8 mouse cellular contexts compared by ENCODE assay signal in the genomic region with DNA sequence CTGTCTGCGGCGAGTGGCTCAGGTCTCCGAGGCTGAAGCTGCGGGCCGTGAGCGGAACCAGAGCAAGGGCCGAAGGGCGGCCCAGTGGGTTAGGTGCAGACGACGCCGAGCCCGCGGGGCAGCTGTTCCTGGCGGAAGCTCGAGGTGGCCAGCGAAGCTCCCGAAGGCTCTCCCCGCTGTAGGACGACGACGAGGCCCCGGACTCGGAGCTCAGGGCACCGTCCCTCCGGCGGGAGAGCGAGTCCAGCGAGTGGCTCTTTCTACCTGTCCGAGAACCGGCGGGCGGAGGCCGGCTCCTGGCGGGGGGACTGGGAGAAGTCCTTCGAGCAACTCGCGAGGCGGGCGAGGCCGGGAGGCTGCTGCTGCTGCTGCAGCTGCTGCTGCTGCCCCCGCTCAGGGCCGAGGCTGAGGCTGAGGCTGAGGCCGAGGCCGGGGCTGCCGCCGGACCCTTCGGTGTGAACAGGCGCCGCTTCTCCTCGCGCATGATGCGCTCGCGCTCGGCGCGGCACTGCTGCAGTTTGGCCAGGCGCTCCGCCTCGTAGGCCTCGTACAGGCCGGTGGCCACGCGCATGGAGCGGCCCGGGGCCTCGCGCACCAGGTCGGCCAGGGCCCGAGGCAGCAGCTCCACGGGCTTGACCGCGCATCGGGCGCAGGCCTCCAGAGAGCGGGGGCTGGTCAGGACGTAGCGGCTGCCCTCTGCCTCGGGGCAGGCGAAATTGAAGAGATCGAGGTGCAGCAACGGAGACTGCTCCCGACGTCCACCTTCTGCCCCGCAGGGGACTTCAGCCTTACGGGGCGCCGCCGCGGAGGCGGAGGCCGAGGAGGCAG. TPM values are rescaled to one million over a fixed set of nuclear protein-coding genes. Genes with fewer than 3 reads are reported as not detected.
DNase-seq lines count a peak whose midpoint lies in the region; ATAC-seq and TF ChIP-seq lines count a peak whose summit lies in the region.

No protein-coding gene starts in this region.

- H3K79me2 ChIP-seq in heart, adult 2 months (replicated peaks; ENCODE audit: control insufficient read depth, insufficient read depth, low read length) = no peaks in the 10 kb centered on the region

- peaks cover 15% of the 10 kb centered on the region for H3K27me3 ChIP-seq in heart, adult 2 months (ENCODE audit: control insufficient read depth, insufficient read depth, low read length)
- H3K27me3 ChIP-seq in ES-Bruce4 (ENCODE audit: control insufficient read depth, insufficient read depth, low read length, poor library complexity, severe bottlenecking) = peaks cover 28% of the 10 kb centered on the region
- H3K27me3 ChIP-seq in embryonic facial prominence, embryonic 11.5 days (ENCODE audit: control insufficient read depth, insufficient read depth, low read length) = peaks cover 36% of the 10 kb centered on the region
- H3K27me3 ChIP-seq in liver, embryonic 15.5 days = peaks cover 98% of the 10 kb centered on the region
- H3K27me3 ChIP-seq in stomach, embryonic 16.5 days (ENCODE audit: control insufficient read depth, insufficient read depth, low read length) = peaks cover 61% of the 10 kb centered on the region

- 3% methylated on average over 92 of the region's 92 CpGs for WGBS in heart, adult 2 months
- 13% methylated on average over 80 of the region's 92 CpGs for WGBS in embryonic facial prominence, embryonic 11.5 days
- 3% methylated on average over 91 of the region's 92 CpGs for WGBS in liver, embryonic 15.5 days (ENCODE audit: insufficient replicate concordance)
- 3% methylated on average over 91 of the region's 92 CpGs for WGBS in stomach, embryonic 16.5 days

- intact Hi-C loops in heart, adult 2 months (cut with DNase I) = loop anchor here (2.0 kb wide), 1 partner anchor 28 kb away; no protein-coding TSS in a partner anchor
- intact Hi-C loops in heart, postnatal 25 days (cut with DNase I) = no loop called here

- H3K36me3 ChIP-seq in heart, adult 2 months (ENCODE audit: control insufficient read depth, insufficient read depth, low read length) = no peaks in the 10 kb centered on the region
- H3K36me3 ChIP-seq in ES-Bruce4 (ENCODE audit: control insufficient read depth, insufficient read depth, low read length, poor library complexity, severe bottlenecking) = no peaks in the 10 kb centered on the region
- no peaks in the 10 kb centered on the region; the same call in 1 of the 2 replicates for H3K36me3 ChIP-seq in embryonic facial prominence, embryonic 11.5 days (replicated peaks; ENCODE audit: control insufficient read depth, insufficient read depth, low read depth, low read length)
- no peaks in the 10 kb centered on the region for H3K36me3 ChIP-seq in liver, embryonic 15.5 days (replicated peaks)
- H3K36me3 ChIP-seq in stomach, embryonic 16.5 days (ENCODE audit: control insufficient read depth, insufficient read depth, low read length) = no peaks in the 10 kb centered on the region

- H3K9ac ChIP-seq in heart, adult 2 months (ENCODE audit: low read depth, low read length) = peak overlapping the region; percentile 50
- H3K9ac ChIP-seq in ES-Bruce4 (ENCODE audit: low read depth, poor library complexity, severe bottlenecking) = peak overlapping the region; percentile 74
- H3K9ac ChIP-seq in embryonic facial prominence, embryonic 11.5 days (replicated peaks; ENCODE audit: low read length) = peak overlapping the region; percentile 58
- no peak overlapping the region for H3K9ac ChIP-seq in liver, embryonic 15.5 days
- H3K9ac ChIP-seq in stomach, embryonic 16.5 days (ENCODE audit: low read length) = peak overlapping the region; percentile 66

- peak in 1 of 2 experiments; percentile 33 for DNase-seq in heart, adult 2 months
- DNase-seq in heart, postnatal 25 days (ENCODE audit: low spot score) = no peak
- DNase-seq in embryonic facial prominence, embryonic 11.5 days (ENCODE audit: low spot score) = peak; percentile 17
- peak; percentile 33 for DNase-seq in heart, postnatal 4 days
- DNase-seq in frontal cortex, postnatal 25 days (ENCODE audit: low spot score in 2 of 2) = no peak

- H3K4me3 ChIP-seq in heart, adult 2 months = peak overlapping the region; percentile 60
- H3K4me3 ChIP-seq in ES-Bruce4 (ENCODE audit: low read depth, low read length) = peak overlapping the region; percentile 78
- H3K4me3 ChIP-seq in embryonic facial prominence, embryonic 11.5 days (ENCODE audit: low read depth, low read length) = peak overlapping the region; percentile 41
- peak overlapping the region; percentile 50 for H3K4me3 ChIP-seq in liver, embryonic 15.5 days (replicated peaks)
- peak overlapping the region; percentile 58 for H3K4me3 ChIP-seq in stomach, embryonic 16.5 days (replicated peaks; ENCODE audit: low read length)

- H3K9me3 ChIP-seq in ES-Bruce4 (replicated peaks; ENCODE audit: control insufficient read depth, insufficient read depth, low read length, poor library complexity, severe bottlenecking) = peaks cover 4% of the 10 kb centered on the region
- H3K9me3 ChIP-seq in embryonic facial prominence, embryonic 11.5 days (replicated peaks; ENCODE audit: control insufficient read depth, low read length) = no peaks in the 10 kb centered on the region
- no peaks in the 10 kb centered on the region for H3K9me3 ChIP-seq in liver, embryonic 15.5 days (replicated peaks)
- H3K9me3 ChIP-seq in stomach, embryonic 16.5 days (replicated peaks; ENCODE audit: control insufficient read depth, low read length) = no peaks in the 10 kb centered on the region

- peak overlapping the region; percentile 20; the same call in 1 of the 2 replicates for H3K27ac ChIP-seq in heart, adult 2 months
- no peak overlapping the region for H3K27ac ChIP-seq in ES-Bruce4 (ENCODE audit: insufficient read depth, low read length)
- no peak overlapping the region for H3K27ac ChIP-seq in embryonic facial prominence, embryonic 11.5 days (replicated peaks; ENCODE audit: low read depth, low read length)
- H3K27ac ChIP-seq in liver, embryonic 15.5 days (replicated peaks) = no peak overlapping the region
- no peak overlapping the region for H3K27ac ChIP-seq in stomach, embryonic 16.5 days (ENCODE audit: low read length)

- no peak for TF ChIP-seq POLR2A in heart, adult 2 months (IDR thresholded peaks at IDR 0.05; ENCODE audit: insufficient read depth, low read depth, low read length)
- TF ChIP-seq POLR2A in ES-Bruce4 (IDR thresholded peaks at IDR 0.05; ENCODE audit: insufficient read depth, low read length) = no peak

- peak overlapping the region; percentile 98 for H3K4me2 ChIP-seq in embryonic facial prominence, embryonic 11.5 days (ENCODE audit: low read depth, low read length)
- H3K4me2 ChIP-seq in liver, embryonic 15.5 days = peak overlapping the region; percentile 71
- H3K4me2 ChIP-seq in stomach, embryonic 16.5 days (ENCODE audit: low read depth, low read length) = peak overlapping the region; percentile 92

- ATAC-seq in embryonic facial prominence, embryonic 11.5 days (replicated peaks; ENCODE audit: insufficient number of reproducible peaks, low FRiP score, low TSS enrichment, low read depth) = peak; percentile 15; the same call in 1 of the 2 replicates
- ATAC-seq in liver, embryonic 15.5 days (ENCODE audit: insufficient read depth) = no peak
- 0 out of 2 replicates have a peak, but pooled peaks have one; percentile 27 for ATAC-seq in stomach, embryonic 16.5 days (ENCODE audit: insufficient read depth, low FRiP score)

- TF ChIP-seq EP300 in heart, adult 2 months (IDR thresholded peaks at IDR 0.05; ENCODE audit: insufficient read depth, low read depth, low read length) = no peak
- TF ChIP-seq EP300 in ES-Bruce4 (IDR thresholded peaks at IDR 0.05; ENCODE audit: insufficient read depth, low read depth, low read length) = no peak

- no peak for TF ChIP-seq CTCF in heart, adult 2 months (IDR thresholded peaks at IDR 0.05)
- TF ChIP-seq CTCF in ES-Bruce4 (IDR thresholded peaks at IDR 0.05; ENCODE audit: low read depth, low read length) = no peak

- H3K4me1 ChIP-seq in heart, adult 2 months (ENCODE audit: control insufficient read depth, insufficient read depth, low read length) = no peaks in the 10 kb centered on the region
- H3K4me1 ChIP-seq in ES-Bruce4 (ENCODE audit: control insufficient read depth, insufficient read depth, low read length) = no peaks in the 10 kb centered on the region
- H3K4me1 ChIP-seq in embryonic facial prominence, embryonic 11.5 days (ENCODE audit: control insufficient read depth, insufficient read depth, low read length) = peaks cover 9% of the 10 kb centered on the region
- peaks cover 27% of the 10 kb centered on the region for H3K4me1 ChIP-seq in liver, embryonic 15.5 days (replicated peaks)
- H3K4me1 ChIP-seq in stomach, embryonic 16.5 days (ENCODE audit: control insufficient read depth, insufficient read depth, low read length) = peaks cover 27% of the 10 kb centered on the region

RNA-seq across cellular contexts. Expression of gene Ccdc177, which starts 1.7 kb away (rescaled TPM):
- total RNA-seq in heart, adult 2 months (2021) = under 1 TPM in 1 of 2 experiments, not detected in 1; 0.05 TPM
- polyA plus RNA-seq in heart, adult 2 months (2012; rRNA removed) = not detected in 2 replicates
- total RNA-seq in heart, postnatal 25 days (2021) = under 1 TPM; 0.06 to 0.08 TPM
- polyA plus RNA-seq in ES-Bruce4 (2011; ENCODE audit: insufficient read depth, insufficient read length, low read depth, missing spikeins) = not detected in 2 replicates
- polyA plus RNA-seq in embryonic facial prominence, embryonic 11.5 days (2014; fragmentation: Nextera tagmentation; extraction: Ambion mirVana) = 1.3 and 1.4 TPM in 2 replicates
- total RNA-seq in heart, postnatal 4 days (2021) = under 1 TPM; 0.05 to 0.10 TPM
- polyA plus RNA-seq in liver, embryonic 15.5 days (2015; fragmentation: Nextera tagmentation; extraction: Ambion mirVana) = not detected in 2 replicates
- 0.09 TPM in 1 of 2 replicates, not detected in the other for polyA plus RNA-seq in stomach, embryonic 16.5 days (2015; fragmentation: Nextera tagmentation; extraction: Ambion mirVana)

RNA-seq across cellular contexts. Expression of gene Susd6, which starts 31.5 kb away (rescaled TPM):
- 10 to 100 TPM; 67.4 to 78.6 TPM for total RNA-seq in heart, adult 2 months (2021)
- polyA plus RNA-seq in heart, adult 2 months (2012; rRNA removed) = 50.1 and 75.8 TPM in 2 replicates
- total RNA-seq in heart, postnatal 25 days (2021) = 10 to 100 TPM; 62.5 to 69.1 TPM
- 56.0 and 57.0 TPM in 2 replicates for polyA plus RNA-seq in ES-Bruce4 (2011; ENCODE audit: insufficient read depth, insufficient read length, low read depth, missing spikeins)
- polyA plus RNA-seq in embryonic facial prominence, embryonic 11.5 days (2014; fragmentation: Nextera tagmentation; extraction: Ambion mirVana) = 13.8 and 14.9 TPM in 2 replicates
- total RNA-seq in heart, postnatal 4 days (2021) = 10 to 100 TPM; 46.3 to 49.6 TPM
- polyA plus RNA-seq in liver, embryonic 15.5 days (2015; fragmentation: Nextera tagmentation; extraction: Ambion mirVana) = 13.7 and 15.8 TPM in 2 replicates
- polyA plus RNA-seq in stomach, embryonic 16.5 days (2015; fragmentation: Nextera tagmentation; extraction: Ambion mirVana) = 17.6 and 18.5 TPM in 2 replicates

Comparison
In these comparisons a context has a peak if more than half of its experiments do, and no peak if none do; other contexts are left out.
1. DNase-seq: peak in embryonic facial prominence, embryonic 11.5 days (single experiment) and heart, postnatal 4 days (single experiment); none in heart, postnatal 25 days (single experiment) and frontal cortex, postnatal 25 days (0 of 2).
2. Peak in every context shown above with its lines, with median percentiles within 50 percentile points of each other: H3K4me3 ChIP-seq and H3K4me2 ChIP-seq.